Mouse (Mus musculus) hindbrain, embryonic 12.5 days (tissue): ENCODE measurements around the gene Ybx2. TPM values are rescaled to one million over a fixed set of nuclear protein-coding genes. Genes with fewer than 3 reads are reported as not detected.

Source experiments
- ATAC-seq: fragments of 200-750 bp; cut with Nextera tagmentation; 2 replicates; pipeline ENCODE4 v1.8.0; 2017; ENCODE audit warnings: moderate TSS enrichment; ENCODE audit not compliant: low FRiP score
- H3K27ac ChIP-seq: fragments of 300-500 bp; sonication (generic); 2 replicates; pipeline ENCODE4 v1.5.1; 2016; ENCODE audit warnings: mild to moderate bottlenecking
- H3K27me3 ChIP-seq: fragments of 300-500 bp; sonication (generic); 2 replicates; pipeline ENCODE4 v1.6.1; 2016; ENCODE audit warnings: mild to moderate bottlenecking
- H3K36me3 ChIP-seq: fragments of 300-500 bp; sonication (generic); 2 replicates; pipeline ENCODE4 v1.6.1; 2016; ENCODE audit warnings: mild to moderate bottlenecking
- H3K4me1 ChIP-seq: fragments of 300-500 bp; sonication (generic); 2 replicates; pipeline ENCODE4 v1.6.1; 2016
- H3K4me2 ChIP-seq: fragments of 300-500 bp; sonication (generic); replicated peaks from 2 replicates; pipeline ENCODE4 v1.6.1; 2016; ENCODE audit warnings: mild to moderate bottlenecking
- H3K4me3 ChIP-seq: fragments of 300-500 bp; sonication (generic); 2 replicates; pipeline ENCODE4 v1.5.1; 2016; ENCODE audit warnings: mild to moderate bottlenecking
- H3K9ac ChIP-seq: fragments of 300-500 bp; sonication (generic); 2 replicates; pipeline ENCODE4 v1.6.1; 2016; ENCODE audit warnings: mild to moderate bottlenecking, moderate library complexity
- H3K9me3 ChIP-seq: fragments of 300-500 bp; sonication (generic); replicated peaks from 2 replicates; pipeline ENCODE4 v1.6.1; 2016; ENCODE audit warnings: mild to moderate bottlenecking
- WGBS: fragments of 180-500 bp; shearing (Covaris S2); methylation state at CpG from one replicate; pipeline ENCODE4 v1.1.7; 2016; 5-methylcytosine and 5-hydroxymethylcytosine counted together
- polyA plus RNA-seq: library from polyadenylated mRNA; unstranded; fragments of >200 nt; fragmentation: Nextera tagmentation; extraction: Ambion mirVana; gene quantifications from 2 replicates; pipeline ENCODE4 v1.2.1, GENCODE M21; 2016

The Ybx2 gene
- polyA plus RNA-seq, 1 experiment from 2014 or later, result 9.0 TPM

DNA sequence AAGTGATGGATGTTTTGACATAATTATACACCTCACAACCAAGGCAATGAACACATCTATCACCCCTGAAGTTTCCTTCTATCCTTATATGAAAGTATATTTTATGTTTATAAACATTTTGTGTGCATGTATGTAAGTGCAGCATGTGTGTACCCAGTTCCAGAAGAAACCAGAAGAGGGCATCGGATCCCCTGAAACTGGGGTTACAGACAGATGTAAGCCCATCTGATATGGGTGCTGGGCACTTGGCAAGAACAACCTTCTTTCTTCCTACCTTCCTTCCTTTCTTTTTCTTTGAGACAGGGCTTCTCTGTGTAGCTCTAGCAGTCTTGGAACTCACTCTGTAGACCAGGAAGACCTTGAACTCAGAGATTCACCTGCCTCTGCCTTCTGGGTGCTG is 20.6 kb downstream of the Ybx2 start:
- Histone ChIP-seq H3K27ac (no peak overlapping the region), H3K36me3 (no peaks in the 10 kb centered on the region), H3K4me2 (no peak overlapping the region), H3K9ac (no peak overlapping the region), H3K9me3 (no peaks in the 10 kb centered on the region), H3K4me3 (no peak overlapping the region), H3K27me3 (peaks cover 29% of the 10 kb centered on the region), H3K4me1 (no peaks in the 10 kb centered on the region)
- ATAC-seq, result no peak
- 81% methylated on average over 1 of the region's 1 CpGs for WGBS

DNA sequence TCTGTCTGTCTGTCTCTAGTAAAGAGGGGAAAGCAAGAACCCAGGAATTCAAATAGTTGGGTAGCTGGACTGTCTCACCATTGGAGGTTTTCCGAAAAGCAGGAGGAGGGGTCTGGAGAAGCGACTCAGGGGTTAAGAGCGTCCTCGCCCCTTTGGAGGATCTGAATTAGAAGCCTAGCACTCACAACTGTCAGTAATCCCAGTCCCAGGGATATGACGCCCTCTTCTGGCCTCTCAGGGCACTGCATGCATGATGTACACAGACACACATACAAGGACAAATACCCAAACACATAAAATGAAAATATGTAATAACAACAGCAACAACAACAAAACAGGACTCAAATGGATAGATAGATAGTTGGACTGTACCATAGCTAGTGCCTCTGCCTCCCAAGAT is 25.0 kb downstream of the Ybx2 start:
- Histone ChIP-seq H3K9ac (no peak overlapping the region), H3K27ac (no peak overlapping the region), H3K27me3 (peaks cover 60% of the 10 kb centered on the region), H3K4me3 (no peak overlapping the region), H3K4me2 (no peak overlapping the region), H3K4me1 (peaks cover 3% of the 10 kb centered on the region; the same call in 1 of the 2 replicates), H3K36me3 (no peaks in the 10 kb centered on the region), H3K9me3 (no peaks in the 10 kb centered on the region)
- ATAC-seq, result no peak
- 22% methylated on average over 5 of the region's 5 CpGs for WGBS

DNA sequence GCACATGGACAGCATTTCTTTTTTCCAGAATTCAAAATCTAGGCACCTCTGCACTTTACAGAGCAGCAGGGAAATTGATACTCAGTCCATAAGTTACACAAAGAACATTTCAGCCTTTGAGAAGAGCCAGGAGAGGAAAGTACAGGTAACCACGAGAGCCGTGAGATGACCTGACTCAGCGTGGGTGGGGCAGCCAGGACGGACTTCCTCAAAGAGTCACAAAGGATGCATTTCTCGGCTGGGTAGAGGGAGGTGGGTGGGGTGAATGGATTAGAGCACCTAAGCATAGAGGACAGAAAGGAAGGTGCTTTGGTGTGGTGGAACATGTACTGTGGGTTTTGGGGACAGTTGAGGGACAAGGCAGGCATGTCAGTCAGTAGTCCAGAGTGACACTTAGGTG is 26.2 kb downstream of the Ybx2 start:
- Histone ChIP-seq H3K9me3 (no peaks in the 10 kb centered on the region), H3K27ac (no peak overlapping the region), H3K4me3 (no peak overlapping the region), H3K9ac (no peak overlapping the region), H3K36me3 (no peaks in the 10 kb centered on the region), H3K27me3 (peaks cover 73% of the 10 kb centered on the region), H3K4me1 (peaks cover 11% of the 10 kb centered on the region), H3K4me2 (no peak overlapping the region)
- WGBS, result 49% methylated on average over 5 of the region's 5 CpGs
- no peak for ATAC-seq

DNA sequence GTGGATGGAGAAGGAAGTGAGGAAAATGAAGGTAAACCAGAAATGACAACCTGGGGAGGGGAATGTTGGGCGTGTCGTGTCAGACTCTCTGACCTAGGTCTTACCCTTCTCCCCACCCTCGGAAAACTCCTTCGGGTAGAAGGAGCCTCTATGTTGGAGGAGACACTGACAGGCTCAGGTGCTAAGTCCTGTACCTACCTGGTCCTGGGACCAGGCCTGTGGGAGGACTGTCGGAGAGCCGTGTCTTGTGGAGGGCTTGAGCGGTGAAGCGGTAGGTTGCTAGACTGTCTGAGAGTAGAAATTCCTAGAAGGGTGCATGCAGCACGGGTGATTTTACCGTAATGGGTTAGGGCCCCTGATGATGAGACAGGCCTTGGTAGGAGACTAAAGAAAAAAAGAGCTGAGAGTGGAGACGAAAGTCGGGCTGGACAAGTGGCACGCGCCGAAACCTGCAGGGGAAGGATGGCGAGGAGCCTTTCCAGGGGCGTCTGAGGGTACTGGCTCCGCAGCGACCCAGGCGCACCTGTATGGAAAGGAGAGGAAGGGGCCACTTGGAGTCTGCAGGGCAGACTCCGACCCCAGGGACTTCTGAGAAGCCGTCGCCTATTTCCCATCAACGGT is 29.2 kb downstream of the Ybx2 start, which contains the start of gene Cldn7:
Cldn7 (plus strand) TSS at position 130 of the 621 bp plus-strand sequence.
- Histone ChIP-seq H3K36me3 (peaks cover 19% of the 10 kb centered on the region), H3K4me3 (peak within 1 kb of the TSS; percentile 21), H3K9me3 (no peaks in the 10 kb centered on the region), H3K4me1 (peaks cover 12% of the 10 kb centered on the region), H3K4me2 (peak within 1 kb of the TSS; percentile 22; the same call in 1 of the 2 replicates), H3K27me3 (peaks cover 88% of the 10 kb centered on the region), H3K9ac (no peak within 1 kb of the TSS), H3K27ac (no peak within 1 kb of the TSS)
- WGBS, result 11% methylated on average over 24 of the region's 24 CpGs
- no peak for ATAC-seq

DNA sequence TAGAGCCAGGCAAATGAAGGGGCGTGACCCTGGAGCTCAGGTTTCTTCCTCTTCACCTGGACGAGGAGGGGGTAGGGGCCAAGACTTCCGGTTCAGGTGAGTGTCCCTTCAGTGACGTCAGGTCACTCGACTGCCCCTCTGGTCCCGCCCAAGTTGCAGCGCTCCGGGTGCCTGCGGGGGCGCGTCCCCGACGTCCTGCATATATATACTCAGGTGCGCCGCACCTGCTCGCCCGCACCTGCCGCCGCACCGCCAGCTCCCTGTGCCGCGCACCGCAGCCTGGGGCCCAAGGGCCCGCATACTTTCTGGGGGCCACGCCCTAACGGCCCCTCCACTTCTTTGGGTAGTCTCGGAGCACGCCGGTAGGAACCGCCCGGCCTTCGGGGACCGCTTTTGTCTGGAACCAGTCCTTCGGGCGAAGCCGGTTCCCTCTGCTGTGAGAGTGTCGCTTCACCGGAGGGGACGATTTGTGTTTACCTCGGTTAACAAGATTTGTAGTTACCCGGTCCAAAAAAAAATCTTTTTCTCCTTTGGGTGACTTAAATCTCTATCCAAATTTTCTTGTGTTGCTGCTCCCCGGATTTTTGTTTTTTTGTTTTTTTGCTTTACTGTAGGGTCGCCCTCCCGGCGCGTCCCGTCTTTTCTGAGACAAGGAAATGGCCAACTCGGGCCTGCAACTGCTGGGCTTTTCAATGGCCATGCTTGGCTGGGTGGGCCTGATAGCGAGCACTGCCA is 29.8 kb downstream of the Ybx2 start:
- H3K9me3 ChIP-seq, result no peaks in the 10 kb centered on the region
- peaks cover 12% of the 10 kb centered on the region for H3K4me1 ChIP-seq
- no peak for ATAC-seq
- H3K4me3 ChIP-seq, result peak overlapping the region; percentile 29
- H3K4me2 ChIP-seq, result peak overlapping the region; percentile 41
- peaks cover 84% of the 10 kb centered on the region for H3K27me3 ChIP-seq
- no peak overlapping the region; the same call in 1 of the 2 replicates for H3K9ac ChIP-seq
- H3K36me3 ChIP-seq, result peaks cover 25% of the 10 kb centered on the region
- 3% methylated on average over 49 of the region's 49 CpGs for WGBS
- no peak overlapping the region for H3K27ac ChIP-seq

DNA sequence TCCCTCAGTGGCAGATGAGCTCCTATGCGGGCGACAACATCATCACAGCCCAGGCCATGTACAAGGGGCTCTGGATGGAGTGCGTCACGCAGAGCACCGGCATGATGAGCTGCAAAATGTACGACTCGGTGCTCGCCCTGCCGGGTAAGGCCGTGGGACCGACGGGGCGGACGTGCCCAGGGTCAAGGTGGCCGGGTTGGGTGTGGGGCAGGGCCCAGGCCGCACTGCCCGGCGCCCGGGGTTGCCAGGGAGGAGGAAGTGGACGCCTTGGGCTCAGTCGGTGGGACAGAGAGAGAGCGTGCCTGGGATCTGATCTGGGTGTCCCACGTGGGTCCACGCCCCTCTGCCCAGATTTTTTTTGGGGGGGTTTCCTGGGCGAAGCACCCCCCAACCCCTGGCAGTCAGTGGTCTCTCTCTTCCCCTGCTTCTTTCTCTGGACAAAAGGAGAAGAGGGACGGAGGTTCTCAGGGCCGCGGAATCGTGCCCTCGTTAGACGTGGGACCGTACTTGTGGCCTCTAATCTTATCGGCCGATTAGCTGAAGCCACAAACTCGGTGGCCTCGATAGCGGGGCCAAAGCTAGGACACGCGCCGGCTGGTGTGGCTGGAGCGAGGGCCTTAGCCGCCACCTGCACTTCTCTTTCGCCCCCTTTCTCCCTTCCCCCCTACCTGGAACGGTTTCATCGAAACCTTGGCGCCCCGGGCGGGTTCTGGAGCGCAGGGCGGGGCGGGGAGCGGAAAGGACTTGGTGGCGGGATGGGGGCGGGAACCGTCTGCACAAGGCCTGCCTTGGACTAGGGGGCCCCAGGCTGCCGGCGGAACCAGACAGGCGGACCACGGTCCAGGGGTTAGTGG is 30.6 kb downstream of the Ybx2 start:
- peak; percentile 46; the same call in 1 of the 2 replicates for ATAC-seq

DNA sequence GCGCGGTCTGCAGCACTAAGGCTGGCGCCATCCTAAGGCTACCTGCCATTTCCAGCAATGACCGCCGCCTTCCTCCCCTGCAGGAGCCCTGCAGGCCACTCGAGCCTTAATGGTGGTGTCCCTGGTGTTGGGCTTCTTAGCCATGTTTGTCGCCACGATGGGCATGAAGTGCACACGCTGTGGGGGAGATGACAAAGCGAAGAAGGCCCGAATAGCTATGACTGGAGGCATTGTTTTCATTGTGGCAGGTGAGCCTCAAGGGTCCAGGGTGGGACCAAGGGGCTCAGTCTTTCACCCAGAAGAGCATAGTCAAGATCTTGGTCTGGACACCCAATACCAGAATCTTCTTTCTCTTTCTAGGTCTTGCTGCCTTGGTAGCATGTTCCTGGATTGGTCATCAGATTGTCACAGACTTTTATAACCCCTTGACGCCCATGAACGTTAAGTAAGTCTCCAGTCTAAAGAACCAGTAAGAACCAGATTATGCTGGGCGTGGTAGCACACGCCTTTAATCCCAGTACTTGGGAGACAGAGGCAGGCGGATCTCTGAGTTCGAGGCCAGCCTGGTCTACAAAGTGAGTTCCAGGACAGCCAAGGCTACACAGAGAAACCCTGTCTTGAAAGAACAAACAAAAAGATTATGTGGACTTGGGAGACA is 31.4 kb downstream of the Ybx2 start:
- Histone ChIP-seq H3K9ac (peak overlapping the region; percentile 47; the same call in 1 of the 2 replicates), H3K36me3 (peaks cover 26% of the 10 kb centered on the region), H3K4me2 (peak overlapping the region; percentile 41), H3K27ac (no peak overlapping the region), H3K27me3 (peaks cover 69% of the 10 kb centered on the region), H3K4me1 (peaks cover 12% of the 10 kb centered on the region), H3K9me3 (no peaks in the 10 kb centered on the region), H3K4me3 (peak overlapping the region; percentile 29)
- WGBS, result 40% methylated on average over 17 of the region's 17 CpGs
- no peak for ATAC-seq

More for the DNA sequence above, 30.6 kb downstream of the Ybx2 start:
- Histone ChIP-seq H3K27ac (no peak overlapping the region), H3K4me3 (peak overlapping the region; percentile 29), H3K4me1 (peaks cover 12% of the 10 kb centered on the region), H3K9me3 (no peaks in the 10 kb centered on the region), H3K27me3 (peaks cover 76% of the 10 kb centered on the region), H3K9ac (peak overlapping the region; percentile 47), H3K36me3 (peaks cover 26% of the 10 kb centered on the region), H3K4me2 (peak overlapping the region; percentile 41)
- 1% methylated on average over 59 of the region's 59 CpGs for WGBS

DNA sequence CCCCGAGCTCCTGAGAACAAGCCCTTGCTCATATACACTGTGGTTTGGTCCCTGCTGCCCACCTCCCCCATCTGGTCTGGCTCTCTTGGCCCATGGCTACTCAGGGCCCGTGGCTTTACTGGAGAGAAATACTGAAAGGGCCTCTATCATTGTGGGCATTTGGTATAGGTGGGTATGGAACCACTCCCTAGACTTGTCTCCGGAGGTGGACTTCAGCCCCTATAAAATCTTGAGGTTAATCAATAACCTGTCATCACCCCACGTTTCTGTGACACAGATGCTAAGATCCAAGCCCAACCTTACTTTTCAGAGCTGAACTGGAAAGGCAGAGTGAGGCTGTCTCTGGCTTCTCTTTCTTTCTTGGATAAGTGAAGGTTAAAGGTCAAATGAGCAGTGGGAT is 33.2 kb downstream of the Ybx2 start:
- Histone ChIP-seq H3K27me3 (peaks cover 51% of the 10 kb centered on the region), H3K4me2 (no peak overlapping the region), H3K9me3 (no peaks in the 10 kb centered on the region), H3K36me3 (peaks cover 38% of the 10 kb centered on the region), H3K4me1 (peaks cover 12% of the 10 kb centered on the region), H3K9ac (no peak overlapping the region), H3K4me3 (no peak overlapping the region), H3K27ac (no peak overlapping the region)
- ATAC-seq, result no peak
- 89% methylated on average over 4 of the region's 4 CpGs for WGBS

DNA sequence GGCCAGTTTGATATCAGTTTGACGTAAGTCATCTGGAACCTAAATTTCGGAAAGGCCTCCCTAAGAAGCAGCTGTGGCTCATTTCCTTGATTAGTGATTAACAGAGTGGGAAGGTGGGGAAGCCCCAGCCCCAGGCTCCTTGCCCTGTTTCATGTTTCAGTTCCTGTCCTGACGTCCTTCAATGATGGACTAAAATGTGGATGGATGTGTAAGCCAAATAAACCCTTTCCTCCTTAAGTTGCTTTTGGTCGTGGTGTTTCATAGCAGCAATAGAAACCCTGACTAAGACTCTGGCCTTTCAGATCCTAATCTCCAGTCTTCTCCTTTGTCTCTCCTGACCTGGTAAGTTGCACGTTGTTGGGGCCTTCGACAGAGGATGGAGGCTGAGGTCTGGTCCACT is 34.6 kb downstream of the Ybx2 start:
- Histone ChIP-seq H3K36me3 (peaks cover 52% of the 10 kb centered on the region), H3K4me1 (peaks cover 12% of the 10 kb centered on the region), H3K9ac (no peak overlapping the region), H3K4me3 (no peak overlapping the region), H3K27ac (no peak overlapping the region), H3K9me3 (no peaks in the 10 kb centered on the region), H3K27me3 (peaks cover 37% of the 10 kb centered on the region), H3K4me2 (no peak overlapping the region)
- ATAC-seq, result no peak
- 89% methylated on average over 6 of the region's 6 CpGs for WGBS

DNA sequence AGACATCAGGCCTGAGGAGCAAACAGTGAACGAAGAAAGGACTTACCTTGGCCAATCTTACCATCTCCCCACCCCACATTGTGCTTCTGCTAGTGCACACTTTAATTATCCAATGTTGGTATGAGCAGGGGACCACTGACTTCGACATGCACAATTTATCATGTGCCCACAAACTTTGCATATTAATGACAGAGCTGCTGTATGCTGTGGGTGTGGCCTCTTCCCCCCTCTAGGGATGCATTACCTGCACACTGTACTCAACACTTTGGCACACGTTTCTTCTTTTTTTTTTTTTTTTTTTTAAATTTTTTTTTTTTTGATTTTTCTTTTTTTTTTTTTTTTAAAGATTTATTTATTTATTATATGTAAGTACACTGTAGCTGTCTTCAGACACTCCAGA is 35.2 kb downstream of the Ybx2 start:
- H3K27me3 ChIP-seq, result peaks cover 32% of the 10 kb centered on the region
- H3K9me3 ChIP-seq, result no peaks in the 10 kb centered on the region
- H3K27ac ChIP-seq, result no peak overlapping the region
- H3K36me3 ChIP-seq, result peaks cover 58% of the 10 kb centered on the region
- H3K4me2 ChIP-seq, result no peak overlapping the region
- ATAC-seq, result no peak
- no peak overlapping the region for H3K4me3 ChIP-seq
- WGBS, result 92% methylated on average over 3 of the region's 3 CpGs
- H3K4me1 ChIP-seq, result peaks cover 9% of the 10 kb centered on the region
- no peak overlapping the region for H3K9ac ChIP-seq

DNA sequence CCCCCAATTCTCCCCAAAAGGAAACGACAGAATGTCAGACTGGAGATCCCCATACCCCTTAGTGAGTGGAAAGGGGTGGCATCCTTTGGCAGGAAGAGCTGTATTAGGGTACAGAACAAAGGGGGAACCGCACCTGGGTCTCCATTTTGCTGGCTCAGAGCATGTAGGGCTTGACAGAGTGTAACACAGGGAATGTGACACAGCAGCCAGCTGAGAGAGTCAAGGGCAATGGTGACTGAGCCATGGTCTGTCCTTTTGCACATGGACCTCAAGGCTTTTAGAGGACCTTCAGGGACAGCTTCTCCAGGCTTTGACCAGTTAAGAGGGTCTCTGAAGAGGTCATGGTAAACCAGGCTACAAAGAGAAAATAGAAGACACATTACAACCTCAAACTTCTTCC is 39.3 kb downstream of the Ybx2 start:
- Histone ChIP-seq H3K9ac (no peak overlapping the region), H3K36me3 (peaks cover 60% of the 10 kb centered on the region), H3K9me3 (no peaks in the 10 kb centered on the region), H3K27me3 (no peaks in the 10 kb centered on the region), H3K27ac (no peak overlapping the region), H3K4me2 (no peak overlapping the region), H3K4me3 (no peak overlapping the region), H3K4me1 (peaks cover 5% of the 10 kb centered on the region)
- 93% methylated on average over 2 of the region's 2 CpGs for WGBS
- ATAC-seq, result no peak

DNA sequence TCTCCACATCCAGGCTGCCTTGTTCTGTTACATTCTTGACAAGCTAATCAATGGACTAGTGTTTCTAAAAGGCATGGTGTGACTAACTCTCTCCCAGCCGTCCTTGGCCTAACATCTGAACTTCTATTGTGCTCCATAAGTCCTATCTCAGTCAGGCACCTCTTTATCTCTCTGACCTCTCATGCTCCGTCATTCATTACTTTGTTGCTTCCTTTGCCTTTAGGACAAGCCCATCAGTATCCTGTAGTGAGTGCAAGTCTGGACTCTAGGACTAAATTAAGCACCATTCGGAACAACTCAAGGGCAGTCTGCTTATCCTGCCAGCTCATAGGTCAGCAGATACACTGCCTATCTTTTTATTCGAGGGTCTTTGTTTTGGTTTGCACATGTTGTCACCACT is 40.7 kb downstream of the Ybx2 start:
- Histone ChIP-seq H3K9me3 (no peaks in the 10 kb centered on the region), H3K27me3 (no peaks in the 10 kb centered on the region), H3K36me3 (peaks cover 54% of the 10 kb centered on the region), H3K4me2 (no peak overlapping the region), H3K4me3 (no peak overlapping the region), H3K4me1 (peaks cover 5% of the 10 kb centered on the region), H3K27ac (no peak overlapping the region), H3K9ac (no peak overlapping the region)
- WGBS, result 88% methylated on average over 4 of the region's 4 CpGs
- no peak for ATAC-seq
